Mouse (Mus musculus): ENCODE measurements around the gene Adgrf5. TPM values are rescaled to one million over a fixed set of nuclear protein-coding genes. Genes with fewer than 3 reads are reported as not detected.

Gene Adgrf5
- polyA plus RNA-seq, 1 experiment from 2014 or later: 18.8 TPM

- H3K4me1 ChIP-seq (ENCODE audit: insufficient read depth): no peaks in the 10 kb centered on the region
- no peak for DNase-seq
- 62% methylated on average over 3 of the region's 3 CpGs for WGBS
- H3K4me2 ChIP-seq: no peak overlapping the region
- no peak for ATAC-seq (ENCODE audit: insufficient read depth)
- no peaks in the 10 kb centered on the region for H3K36me3 ChIP-seq (ENCODE audit: insufficient read depth)
- no peaks in the 10 kb centered on the region for H3K9me3 ChIP-seq (ENCODE audit: low read depth, low read length)
- H3K4me3 ChIP-seq (ENCODE audit: low read depth, low read length): no peak overlapping the region
- no peak overlapping the region for H3K9ac ChIP-seq
- no peak overlapping the region for H3K27ac ChIP-seq (ENCODE audit: low read depth)
- no peak for TF ChIP-seq CTCF (IDR thresholded peaks at IDR 0.05; ENCODE audit: low read depth)
- H3K27me3 ChIP-seq (ENCODE audit: insufficient read depth, low read length): no peaks in the 10 kb centered on the region
These were observed 141.0 kb downstream of the Adgrf5 start for GRCm38 (mm10) chr17:43501223-43501622.

- no peak overlapping the region for H3K9ac ChIP-seq
- H3K27me3 ChIP-seq (ENCODE audit: insufficient read depth, low read length): no peaks in the 10 kb centered on the region
- H3K36me3 ChIP-seq (ENCODE audit: insufficient read depth): no peaks in the 10 kb centered on the region
- no peak overlapping the region for H3K4me3 ChIP-seq (ENCODE audit: low read depth, low read length)
- no peak for DNase-seq
- TF ChIP-seq CTCF (IDR thresholded peaks at IDR 0.05; ENCODE audit: low read depth): no peak
- WGBS: 90% methylated on average over 5 of the region's 5 CpGs
- ATAC-seq (ENCODE audit: insufficient read depth): no peak
- H3K27ac ChIP-seq (ENCODE audit: low read depth): no peak overlapping the region
- no peaks in the 10 kb centered on the region for H3K4me1 ChIP-seq (ENCODE audit: insufficient read depth)
- no peaks in the 10 kb centered on the region for H3K9me3 ChIP-seq (ENCODE audit: low read depth, low read length)
- H3K4me2 ChIP-seq: no peak overlapping the region
These were observed 141.4 kb downstream of the Adgrf5 start for GRCm38 (mm10) chr17:43501631-43502030.

- Histone ChIP-seq H3K36me3 (ENCODE audit: insufficient read depth) (no peaks in the 10 kb centered on the region), H3K9ac (no peak within 1 kb of the TSS), H3K9me3 (ENCODE audit: low read depth, low read length) (no peaks in the 10 kb centered on the region), H3K4me3 (ENCODE audit: low read depth, low read length) (no peak within 1 kb of the TSS), H3K4me1 (ENCODE audit: insufficient read depth) (no peaks in the 10 kb centered on the region), H3K4me2 (no peak within 1 kb of the TSS), H3K27me3 (ENCODE audit: insufficient read depth, low read length) (no peaks in the 10 kb centered on the region), H3K27ac (ENCODE audit: low read depth) (no peak within 1 kb of the TSS)
- 89% methylated on average over 9 of the region's 9 CpGs for WGBS
- DNase-seq (no peak), ATAC-seq (ENCODE audit: insufficient read depth) (no peak)
- TF ChIP-seq CTCF (IDR thresholded peaks at IDR 0.05; ENCODE audit: low read depth): no peak
These were observed 142.3 kb downstream of the Adgrf5 start, which contains the start of gene Mep1a for GRCm38 (mm10) chr17:43502592-43502991. Gene Mep1a (minus strand): TSS chr17:43502812.

DNA sequence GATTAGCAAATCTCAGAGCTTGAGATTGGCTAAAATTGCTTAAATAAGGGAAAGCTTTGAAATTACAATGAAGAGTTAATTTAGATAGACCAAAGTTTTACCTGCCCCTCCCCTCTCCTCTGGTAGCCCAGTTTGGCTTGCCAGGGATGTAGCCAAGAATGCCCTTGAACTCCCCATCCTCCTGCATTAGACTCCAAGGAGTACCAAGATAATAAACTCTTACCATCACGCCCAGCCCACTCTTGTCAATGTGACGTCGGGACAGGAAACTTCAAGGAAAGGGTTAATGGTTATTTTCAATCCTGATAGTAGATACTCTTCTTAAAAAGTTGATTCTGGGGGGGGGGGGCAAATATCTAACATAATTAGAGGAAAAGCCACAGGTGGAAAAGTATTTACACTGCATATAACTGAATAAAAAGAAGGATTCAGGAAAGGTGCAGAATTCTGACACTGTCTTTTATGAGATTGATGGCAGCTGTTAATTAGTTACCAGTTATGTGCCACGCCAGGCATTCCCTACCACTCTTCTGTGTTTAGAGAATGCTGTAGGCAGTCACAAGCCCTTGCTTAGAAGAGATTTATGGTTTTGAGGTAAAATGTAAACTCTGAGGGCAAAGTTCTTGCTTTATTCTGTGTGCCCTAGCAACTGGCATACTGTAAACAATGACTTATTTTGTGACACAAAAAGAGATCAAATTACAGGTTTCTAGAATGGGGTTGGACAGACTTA is 143.8 kb downstream of the Adgrf5 start:
- Histone ChIP-seq H3K27me3 (ENCODE audit: insufficient read depth, low read length) (no peaks in the 10 kb centered on the region), H3K9ac (no peak overlapping the region), H3K4me1 (ENCODE audit: insufficient read depth) (no peaks in the 10 kb centered on the region), H3K36me3 (ENCODE audit: insufficient read depth) (no peaks in the 10 kb centered on the region), H3K27ac (ENCODE audit: low read depth) (no peak overlapping the region), H3K4me2 (no peak overlapping the region), H3K4me3 (ENCODE audit: low read depth, low read length) (no peak overlapping the region), H3K9me3 (ENCODE audit: low read depth, low read length) (no peaks in the 10 kb centered on the region)
- no peak for ATAC-seq (ENCODE audit: insufficient read depth)
- no peak for DNase-seq
- 27% methylated on average over 4 of the region's 4 CpGs for WGBS
- no peak for TF ChIP-seq CTCF (IDR thresholded peaks at IDR 0.05; ENCODE audit: low read depth)

DNA sequence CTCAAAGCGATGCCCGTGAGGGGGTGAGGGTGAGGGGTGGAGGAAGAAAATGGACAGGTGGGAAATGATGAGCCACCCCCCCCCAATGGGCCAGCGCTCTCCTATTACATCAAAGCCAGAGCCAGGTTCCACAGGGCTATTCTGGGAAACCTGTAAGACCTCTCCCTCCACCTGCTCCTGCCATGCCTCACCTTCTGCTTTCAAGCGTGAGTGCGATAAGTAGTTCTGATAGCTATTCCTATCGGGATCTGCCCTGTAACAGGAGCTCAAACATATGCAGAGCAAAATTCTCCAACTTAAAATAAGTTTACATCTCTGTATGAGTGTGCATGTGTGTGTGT is 144.3 kb downstream of the Adgrf5 start:
- no peak for ATAC-seq (ENCODE audit: insufficient read depth)
- WGBS: 32% methylated on average over 6 of the region's 6 CpGs
- no peak overlapping the region for H3K27ac ChIP-seq (ENCODE audit: low read depth)

More for the DNA sequence above, 144.3 kb downstream of the Adgrf5 start:
- DNase-seq: no peak
- no peaks in the 10 kb centered on the region for H3K36me3 ChIP-seq (ENCODE audit: insufficient read depth)
- H3K4me2 ChIP-seq: no peak overlapping the region
- no peaks in the 10 kb centered on the region for H3K4me1 ChIP-seq (ENCODE audit: insufficient read depth)
- H3K4me3 ChIP-seq (ENCODE audit: low read depth, low read length): no peak overlapping the region
- no peak for TF ChIP-seq CTCF (IDR thresholded peaks at IDR 0.05; ENCODE audit: low read depth)
- no peaks in the 10 kb centered on the region for H3K27me3 ChIP-seq (ENCODE audit: insufficient read depth, low read length)
- no peak overlapping the region for H3K9ac ChIP-seq
- H3K9me3 ChIP-seq (ENCODE audit: low read depth, low read length): no peaks in the 10 kb centered on the region

Other genes starting within 250 kb of the Adgrf5 start
- gene Adgrf1, start 90.1 kb upstream of the Adgrf5 start, polyA plus RNA-seq (2014; fragmentation: Nextera tagmentation; extraction: Ambion mirVana): not detected in 2 replicates
- gene Mep1a, start 142.4 kb downstream of the Adgrf5 start, polyA plus RNA-seq (2014; fragmentation: Nextera tagmentation; extraction: Ambion mirVana): not detected in 2 replicates
- gene Ankrd66, start 183.2 kb downstream of the Adgrf5 start, polyA plus RNA-seq (2014; fragmentation: Nextera tagmentation; extraction: Ambion mirVana): 0.28 and 0.38 TPM in 2 replicates
- 13.9 and 14.9 TPM in 2 replicates for gene Pla2g7, start 207.6 kb downstream of the Adgrf5 start, polyA plus RNA-seq (2014; fragmentation: Nextera tagmentation; extraction: Ambion mirVana)

All from lung, embryonic 14.5 days (tissue).